In genomic region chr5:99413851-99414250, GRCm38 (mm10) we compare ENCODE assay signal across 19 mouse cellular contexts.
"Had no signal": no experiment of that assay in that cellular context is flagged by ENCODE, and none has a peak within 500 bp of the region (broad histone marks: within the 10 kb centered on the region; RNA-seq: fewer than 3 reads in every experiment).

No protein-coding gene starts in this region.

- H3K4me1 ChIP-seq: limb, embryonic 12.5 days; limb, embryonic 15.5 days; midbrain, embryonic 12.5 days; midbrain, embryonic 15.5 days; neural tube, embryonic 12.5 days; neural tube, embryonic 15.5 days had no signal

- H3K36me3 ChIP-seq: limb, embryonic 12.5 days; limb, embryonic 15.5 days; lung, embryonic 15.5 days; midbrain, embryonic 12.5 days; midbrain, embryonic 15.5 days; neural tube, embryonic 12.5 days; neural tube, embryonic 15.5 days had no signal

- DNase-seq: kidney, adult 2 months; kidney, postnatal 25 days; layer of hippocampus, postnatal 36 days; liver, postnatal 0 days; lung, postnatal 10 days; thymus, adult 2 months; thymus, postnatal 14 days; thymus, postnatal 4 days had no signal

- H3K27me3 ChIP-seq: limb, embryonic 15.5 days; lung, embryonic 15.5 days; midbrain, embryonic 15.5 days; neural tube, embryonic 12.5 days; neural tube, embryonic 15.5 days had no signal

- H3K27ac ChIP-seq: kidney, postnatal 0 days; left cerebral cortex, adult 2 months; limb, embryonic 12.5 days; limb, embryonic 15.5 days; liver, embryonic 14.5 days; lung, embryonic 15.5 days; midbrain, embryonic 12.5 days; midbrain, embryonic 15.5 days; neural tube, embryonic 12.5 days; neural tube, embryonic 15.5 days; stomach, postnatal 0 days had no signal

- H3K4me3 ChIP-seq: left cerebral cortex, adult 2 months; limb, embryonic 12.5 days; limb, embryonic 15.5 days; lung, embryonic 15.5 days; midbrain, embryonic 12.5 days; midbrain, embryonic 15.5 days; neural tube, embryonic 12.5 days; neural tube, embryonic 15.5 days had no signal
